Mouse (Mus musculus) MEL (cell line): ENCODE data around the gene Defb20. TPM values are rescaled to one million over a fixed set of nuclear protein-coding genes. Genes with fewer than 3 reads are reported as not detected.
A peak's percentile ranks its signal among the peaks of the same experiment; 100 is the strongest.

Experiments used
- DNase-seq: peaks from one replicate; pipeline ENCODE4 v3.0.0; 2011; ENCODE audit warnings: low read depth, low spot score
- H3K27ac ChIP-seq: 2 replicates; pipeline ENCODE4 v1.5.1; 2012; ENCODE audit warnings: low read depth, mild to moderate bottlenecking, control low read depth, low read length, moderate library complexity; ENCODE audit not compliant: control insufficient read depth
- H3K27me3 ChIP-seq, 2 experiments: fragments of 150-350 bp in 1 of 2; sonication (generic) in 1 of 2; 2 replicates each; pipeline ENCODE4 v1.6.1; 2012; ENCODE audit warnings: low read length in 2 of 2, mild to moderate bottlenecking in 2 of 2, improper control_type of control experiment in 1 of 2, moderate library complexity in 1 of 2; ENCODE audit not compliant: insufficient read depth in 2 of 2, control insufficient read depth in 1 of 2
- H3K36me3 ChIP-seq, 2 experiments: 2 replicates each; pipeline ENCODE4 v1.6.1; 2012 to 2014; ENCODE audit warnings: low read length in 2 of 2, improper control_type of control experiment in 1 of 2, inconsistent platforms in 1 of 2, mild to moderate bottlenecking in 1 of 2; ENCODE audit not compliant: insufficient read depth in 2 of 2, control insufficient read depth in 1 of 2
- H3K4me1 ChIP-seq, 2 experiments: fragments of 150-350 bp in 1 of 2; sonication (generic) in 1 of 2; 2 replicates each; pipeline ENCODE4 v1.6.1; 2012; ENCODE audit warnings: low read length in 2 of 2, improper control_type of control experiment in 1 of 2, mild to moderate bottlenecking in 1 of 2; ENCODE audit not compliant: insufficient read depth in 2 of 2, control insufficient read depth in 1 of 2
- H3K4me3 ChIP-seq, 2 experiments: fragments of 150-350 bp in 1 of 2; sonication (generic) in 1 of 2; 2 replicates each; pipeline ENCODE4 v1.5.1; 2012; ENCODE audit warnings: low read depth in 2 of 2, low read length in 2 of 2, mild to moderate bottlenecking in 2 of 2, moderate library complexity in 2 of 2, control low read depth in 1 of 2, improper control_type of control experiment in 1 of 2; ENCODE audit not compliant: control insufficient read depth in 1 of 2, insufficient read depth in 1 of 2
- H3K79me2 ChIP-seq: 2 replicates; pipeline ENCODE4 v1.6.1; 2012; ENCODE audit warnings: mild to moderate bottlenecking, low read length, moderate library complexity; ENCODE audit not compliant: control insufficient read depth, poor library complexity, insufficient read depth
- H3K9ac ChIP-seq: 2 replicates; pipeline ENCODE4 v1.6.1; 2012; ENCODE audit warnings: low read depth, mild to moderate bottlenecking, control low read depth, low read length, moderate library complexity; ENCODE audit not compliant: control insufficient read depth, poor library complexity, severe bottlenecking
- H3K9me3 ChIP-seq: fragments of 150-350 bp; sonication (generic); replicated peaks from 2 replicates; pipeline ENCODE4 v1.6.1; 2012; ENCODE audit warnings: mild to moderate bottlenecking, low read length, improper control_type of control experiment, moderate library complexity; ENCODE audit not compliant: insufficient read depth
- BHLHE40 ChIP-seq: IDR thresholded peaks from 2 replicates; pipeline ENCODE4 v1.6.1; 2012; ENCODE audit warnings: low read depth, mild to moderate bottlenecking, inconsistent platforms, low read length, improper control_type of control experiment, borderline replicate concordance
- CHD1 ChIP-seq: IDR thresholded peaks from 2 replicates; pipeline ENCODE4 v1.6.1; 2012; ENCODE audit warnings: low read depth, mild to moderate bottlenecking, inconsistent platforms, low read length, improper control_type of control experiment
- CHD2 ChIP-seq: IDR thresholded peaks from 2 replicates; pipeline ENCODE4 v1.6.1; 2011; ENCODE audit warnings: low read length, improper control_type of control experiment
- CTCF ChIP-seq, 3 experiments: IDR thresholded peaks in 2 of 3; conservative IDR thresholded peaks in 1 of 3; 2 replicates each; pipeline ENCODE4 v1.5.1; 2011 to 2012; ENCODE audit warnings: low read length in 3 of 3, low read depth in 2 of 3, mild to moderate bottlenecking in 2 of 3, improper control_type of control experiment in 1 of 3, inconsistent platforms in 1 of 3, mixed read lengths in 1 of 3, moderate library complexity in 1 of 3; ENCODE audit not compliant: control insufficient read depth in 1 of 3, insufficient read depth in 1 of 3, poor library complexity in 1 of 3, severe bottlenecking in 1 of 3
- ELF1 ChIP-seq: IDR thresholded peaks from 2 replicates; pipeline ENCODE4 v1.6.1; 2014; ENCODE audit warnings: low read depth, mild to moderate bottlenecking, inconsistent platforms, low read length, improper control_type of control experiment, moderate library complexity
- EP300 ChIP-seq, 2 experiments: IDR thresholded peaks; 2 replicates each; pipeline ENCODE4 v1.6.1; 2011; ENCODE audit warnings: improper control_type of control experiment in 2 of 2, low read length in 2 of 2, low read depth in 1 of 2, mild to moderate bottlenecking in 1 of 2
- ETS1 ChIP-seq: IDR thresholded peaks from 2 replicates; pipeline ENCODE4 v1.6.1; 2012; ENCODE audit warnings: low read depth, mild to moderate bottlenecking, inconsistent platforms, low read length, improper control_type of control experiment, moderate library complexity
- GATA1 ChIP-seq: IDR thresholded peaks from 2 replicates; pipeline ENCODE4 v1.6.1; 2011; ENCODE audit warnings: low read depth, low read length, improper control_type of control experiment
- MEF2A ChIP-seq: IDR thresholded peaks from 2 replicates; pipeline ENCODE4 v1.6.1; 2014; ENCODE audit warnings: low read depth, mild to moderate bottlenecking, inconsistent platforms, low read length, improper control_type of control experiment; ENCODE audit not compliant: poor library complexity, insufficient replicate concordance, severe bottlenecking; ENCODE audit errors: extremely low read depth
- MXI1 ChIP-seq: IDR thresholded peaks from 2 replicates; pipeline ENCODE4 v1.6.1; 2011; ENCODE audit warnings: mild to moderate bottlenecking, low read depth, low read length, improper control_type of control experiment
- MYB ChIP-seq: IDR thresholded peaks from 2 replicates; pipeline ENCODE4 v1.6.1; 2011; ENCODE audit warnings: mild to moderate bottlenecking, low read depth, low read length, improper control_type of control experiment
- POLR2A ChIP-seq, 2 experiments: IDR thresholded peaks; 2 replicates each; pipeline ENCODE4 v1.6.1; 2011 to 2012; ENCODE audit warnings: low read length in 2 of 2, mild to moderate bottlenecking in 2 of 2, control low read depth in 1 of 2, improper control_type of control experiment in 1 of 2, low read depth in 1 of 2, moderate library complexity in 1 of 2; ENCODE audit not compliant: control insufficient read depth in 1 of 2, insufficient read depth in 1 of 2, poor library complexity in 1 of 2
- POLR2AphosphoS2 ChIP-seq: IDR thresholded peaks from 2 replicates; pipeline ENCODE4 v1.6.1; 2011; ENCODE audit warnings: low read length, improper control_type of control experiment
- POLR2AphosphoS5 ChIP-seq: IDR thresholded peaks from 2 replicates; pipeline ENCODE4 v1.6.1; 2012; ENCODE audit warnings: low read depth, borderline replicate concordance, mild to moderate bottlenecking, inconsistent platforms, low read length, moderate library complexity, mixed read lengths
- SMC3 ChIP-seq: IDR thresholded peaks from 2 replicates; pipeline ENCODE4 v1.6.1; 2011; ENCODE audit warnings: low read depth, low read length, improper control_type of control experiment
- TAL1 ChIP-seq: IDR thresholded peaks from 2 replicates; pipeline ENCODE4 v1.6.1; 2012; ENCODE audit warnings: mild to moderate bottlenecking, inconsistent platforms, low read length, moderate library complexity, mixed read lengths
- TBP ChIP-seq: IDR thresholded peaks from 2 replicates; pipeline ENCODE4 v1.8.0; 2011; ENCODE audit warnings: low read depth, low read length, improper control_type of control experiment
- TCF12 ChIP-seq: IDR thresholded peaks from 2 replicates; pipeline ENCODE4 v1.6.1; 2014; ENCODE audit warnings: low read depth, mild to moderate bottlenecking, inconsistent platforms, low read length, improper control_type of control experiment, moderate library complexity
- UBTF ChIP-seq: IDR thresholded peaks from 2 replicates; pipeline ENCODE4 v1.6.1; 2012; ENCODE audit warnings: low read depth, mild to moderate bottlenecking, inconsistent platforms, low read length, improper control_type of control experiment, moderate library complexity, borderline replicate concordance; ENCODE audit not compliant: insufficient read depth
- USF1 ChIP-seq: IDR thresholded peaks from 2 replicates; pipeline ENCODE4 v1.6.1; 2014; ENCODE audit warnings: low read depth, mild to moderate bottlenecking, inconsistent platforms, low read length, improper control_type of control experiment, moderate library complexity
- USF2 ChIP-seq, 2 experiments: IDR thresholded peaks; 2 replicates each; pipeline ENCODE4 v1.6.1; 2011 to 2012; ENCODE audit warnings: improper control_type of control experiment in 2 of 2, low read length in 2 of 2, borderline replicate concordance in 1 of 2, inconsistent platforms in 1 of 2, low read depth in 1 of 2, mild to moderate bottlenecking in 1 of 2; ENCODE audit not compliant: insufficient read depth in 1 of 2
- ZC3H11A ChIP-seq: IDR thresholded peaks from 2 replicates; pipeline ENCODE4 v1.6.1; 2012; ENCODE audit warnings: low read depth, mild to moderate bottlenecking, inconsistent platforms, low read length, improper control_type of control experiment
- ZKSCAN1 ChIP-seq: IDR thresholded peaks from 2 replicates; pipeline ENCODE4 v1.6.1; 2012; ENCODE audit warnings: low read depth, mild to moderate bottlenecking, inconsistent platforms, low read length, improper control_type of control experiment, moderate library complexity
- ZNF384 ChIP-seq: IDR thresholded peaks from 2 replicates; pipeline ENCODE4 v1.6.1; 2012; ENCODE audit warnings: low read depth, mild to moderate bottlenecking, inconsistent platforms, low read length, improper control_type of control experiment
- polyA plus RNA-seq, 2 experiments: library from polyadenylated mRNA; stranded (reverse) in 1 of 2; unstranded in 1 of 2; fragments of >175 nt in 1 of 2; fragments of >200 nt in 1 of 2; gene quantifications; 2 replicates each; pipeline versions ENCODE4 v1.2.1 to v1.2.4; 2012; ENCODE audit warnings: low replicate concordance in 2 of 2, low read depth in 1 of 2; ENCODE audit not compliant: insufficient read length in 2 of 2, insufficient read depth in 1 of 2, missing spikeins in 1 of 2
- total RNA-seq: library from RNA; depleted of rRNA; stranded (reverse); fragments of 300-350 nt; gene quantifications from 2 replicates; pipeline ENCODE4 v1.2.3, GENCODE M21; 2012

Defb20 gene
- total and polyA plus RNA-seq, 3 experiments, result not detected

- H3K79me2 ChIP-seq, result no peaks in the 10 kb centered on the region
- no peak overlapping the region for H3K4me3 ChIP-seq
- peaks cover 7 to 18% of the 10 kb centered on the region in 2 experiments; a peak in 3 of 4 replicates for H3K27me3 ChIP-seq
- H3K36me3 ChIP-seq, result no peaks in the 10 kb centered on the region
- TF ChIP-seq EP300 (IDR thresholded peaks at IDR 0.05; ENCODE audit: low read depth in 1 of 2, low read length in 2 of 2), result no peak
- TF ChIP-seq BHLHE40, result no peak
- TF ChIP-seq ZKSCAN1, result no peak
- no peak for TF ChIP-seq TCF12
- TF ChIP-seq POLR2A (IDR thresholded peaks at IDR 0.05; ENCODE audit: control insufficient read depth in 1 of 2, insufficient read depth in 1 of 2, low read depth in 1 of 2, low read length in 2 of 2, poor library complexity in 1 of 2), result no peak
- no peak for TF ChIP-seq USF2 (IDR thresholded peaks at IDR 0.05; ENCODE audit: borderline replicate concordance in 1 of 2, insufficient read depth in 1 of 2, low read depth in 1 of 2, low read length in 2 of 2)
- no peak for TF ChIP-seq CHD2
- no peak for TF ChIP-seq TAL1
- TF ChIP-seq POLR2AphosphoS5, result no peak
- TF ChIP-seq ETS1, result no peak
- no peak overlapping the region for H3K9ac ChIP-seq
- no peaks in the 10 kb centered on the region for H3K9me3 ChIP-seq
- DNase-seq, result no peak
- H3K27ac ChIP-seq, result no peak overlapping the region
- no peaks in the 10 kb centered on the region for H3K4me1 ChIP-seq
Observed at GRCm38 (mm10) chr2:152459241-152459640, 17.6 kb upstream of the Defb20 start.

GRCm38 (mm10) chr2:152464570-152465150 is 12.2 kb upstream of the Defb20 start, which contains the start of gene Defb23:
Defb23 (minus strand) TSS chr2:152464620.
- Histone ChIP-seq H3K9me3 (no peaks in the 10 kb centered on the region), H3K27ac (no peak within 1 kb of the TSS), H3K79me2 (no peaks in the 10 kb centered on the region), H3K4me1 (no peaks in the 10 kb centered on the region), H3K4me3 (no peak within 1 kb of the TSS), H3K27me3 (peaks cover 2 to 3% of the 10 kb centered on the region in 2 experiments; a peak in 3 of 4 replicates), H3K36me3 (no peaks in the 10 kb centered on the region), H3K9ac (no peak within 1 kb of the TSS)
- peak in 2 of 3 experiments; percentile 15 to 18; a peak in 1 of 6 replicates for TF ChIP-seq CTCF (IDR thresholded peaks at IDR 0.05 in 2 of 3, conservative IDR thresholded peaks at IDR 0.05 in 1 of 3; ENCODE audit: control insufficient read depth in 1 of 3, insufficient read depth in 1 of 3, low read depth in 2 of 3, low read length in 3 of 3, poor library complexity in 1 of 3, severe bottlenecking in 1 of 3)
- no peak for TF ChIP-seq ZC3H11A
- no peak for DNase-seq

- Histone ChIP-seq H3K4me1 (no peaks in the 10 kb centered on the region), H3K4me3 (peak overlapping the region in 1 of 2 experiments; percentile 37; a peak in 1 of 4 replicates), H3K36me3 (no peaks in the 10 kb centered on the region), H3K27me3 (peaks cover 4 to 11% of the 10 kb centered on the region in 2 experiments), H3K27ac (no peak overlapping the region), H3K9ac (no peak overlapping the region), H3K9me3 (no peaks in the 10 kb centered on the region), H3K79me2 (no peaks in the 10 kb centered on the region)
- DNase-seq, result peak; percentile 62
- TF ChIP-seq POLR2AphosphoS2 (no peak), ETS1 (no peak), TBP (no peak), CTCF (IDR thresholded peaks at IDR 0.05 in 2 of 3, conservative IDR thresholded peaks at IDR 0.05 in 1 of 3; ENCODE audit: control insufficient read depth in 1 of 3, insufficient read depth in 1 of 3, low read depth in 2 of 3, low read length in 3 of 3, poor library complexity in 1 of 3, severe bottlenecking in 1 of 3) (peak; percentile 22 to 83 (median 79); a peak in 4 of 6 replicates), GATA1 (peak; percentile 65; the same call in 1 of the 2 replicates), EP300 (IDR thresholded peaks at IDR 0.05; ENCODE audit: low read depth in 1 of 2, low read length in 2 of 2) (no peak), CHD1 (no peak), ZKSCAN1 (no peak), SMC3 (peak; percentile 69), MYB (no peak), ELF1 (no peak), TAL1 (no peak), ZNF384 (no peak), USF1 (no peak), TCF12 (no peak), MXI1 (no peak), MEF2A (no peak), UBTF (no peak)
Observed at GRCm38 (mm10) chr2:152470973-152471372, 5.9 kb upstream of the Defb20 start.
